Mouse (Mus musculus) thymus, adult 2 months (tissue): ENCODE results near the gene Mlana. TPM values are rescaled to one million over a fixed set of nuclear protein-coding genes. Genes with fewer than 3 reads are reported as not detected.

Experiments
- DNase-seq: peaks from one replicate; pipeline ENCODE4 v3.0.0; 2021
- H3K27ac ChIP-seq: fragments of 200-500 bp; 2 replicates; pipeline ENCODE4 v1.5.1; 2012; ENCODE audit warnings: low read length, control low read depth; ENCODE audit not compliant: control insufficient read depth, insufficient read depth
- H3K27me3 ChIP-seq: fragments of 200-500 bp; 2 replicates; pipeline ENCODE4 v1.6.1; 2012; ENCODE audit warnings: mild to moderate bottlenecking, low read length, moderate library complexity, mixed read lengths; ENCODE audit not compliant: control insufficient read depth, insufficient read depth
- H3K36me3 ChIP-seq: fragments of 200-500 bp; 2 replicates; pipeline ENCODE4 v1.6.1; 2012; ENCODE audit warnings: mild to moderate bottlenecking, low read length, moderate library complexity; ENCODE audit not compliant: control insufficient read depth, insufficient read depth
- H3K4me1 ChIP-seq: fragments of 200-500 bp; replicated peaks from 2 replicates; pipeline ENCODE4 v1.6.1; 2012; ENCODE audit warnings: low read length; ENCODE audit not compliant: control insufficient read depth, insufficient read depth
- H3K4me3 ChIP-seq: fragments of 200-500 bp; 2 replicates; pipeline ENCODE4 v1.5.1; 2012; ENCODE audit warnings: mild to moderate bottlenecking, low read length, control low read depth, moderate library complexity; ENCODE audit not compliant: control insufficient read depth, insufficient read depth
- CTCF ChIP-seq: fragments of 200-500 bp; IDR thresholded peaks from 2 replicates; pipeline ENCODE4 v1.5.1; 2012; ENCODE audit warnings: mild to moderate bottlenecking, control low read depth, low read length, moderate library complexity, borderline replicate concordance; ENCODE audit not compliant: control insufficient read depth, poor library complexity, insufficient read depth; ENCODE audit errors: extremely low read depth
- POLR2A ChIP-seq: fragments of 200-500 bp; IDR thresholded peaks from 2 replicates; pipeline ENCODE4 v1.6.1; 2012; ENCODE audit warnings: mild to moderate bottlenecking, low read length, control low read depth, moderate library complexity; ENCODE audit not compliant: control insufficient read depth, poor library complexity, insufficient read depth; ENCODE audit errors: extremely low read depth
- WGBS: fragments of 180-500 bp; shearing (Covaris S2); methylation state at CpG from one replicate; pipeline ENCODE4 v1.1.7; 2018; 5-methylcytosine and 5-hydroxymethylcytosine counted together
- polyA plus RNA-seq: library from polyadenylated mRNA; depleted of rRNA; stranded (reverse); fragments of >200 nt; gene quantifications from 2 replicates; pipeline ENCODE4 v1.2.3, GENCODE M21; 2012

Mlana gene
- polyA plus RNA-seq, 1 experiment, result 0.27 TPM

DNA sequence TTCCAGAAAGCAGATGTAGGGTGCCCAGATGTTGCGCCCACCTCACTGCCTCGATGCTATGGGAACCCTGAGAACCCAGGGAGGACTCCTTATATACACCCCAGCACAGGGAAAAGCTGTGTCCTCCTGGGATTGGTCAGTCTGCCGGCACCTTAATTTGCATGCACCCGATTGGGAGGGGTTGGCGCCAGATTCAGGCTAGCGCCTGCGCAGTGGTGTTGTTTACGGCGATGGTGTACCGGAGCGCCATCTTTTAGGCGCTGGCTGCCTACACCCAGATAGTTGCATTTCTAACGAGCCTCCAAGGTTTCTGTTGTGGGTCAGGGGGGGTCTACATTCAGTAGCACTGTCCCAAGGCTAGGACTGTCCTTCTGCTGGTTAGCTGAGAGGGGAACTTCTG is 25.0 kb upstream of the Mlana start:
- Histone ChIP-seq H3K36me3 (no peaks in the 10 kb centered on the region), H3K4me3 (no peak overlapping the region), H3K27ac (no peak overlapping the region), H3K4me1 (no peaks in the 10 kb centered on the region), H3K27me3 (no peaks in the 10 kb centered on the region)
- WGBS, result 94% methylated on average over 13 of the region's 13 CpGs
- TF ChIP-seq POLR2A (no peak), CTCF (no peak)
- DNase-seq, result no peak

DNA sequence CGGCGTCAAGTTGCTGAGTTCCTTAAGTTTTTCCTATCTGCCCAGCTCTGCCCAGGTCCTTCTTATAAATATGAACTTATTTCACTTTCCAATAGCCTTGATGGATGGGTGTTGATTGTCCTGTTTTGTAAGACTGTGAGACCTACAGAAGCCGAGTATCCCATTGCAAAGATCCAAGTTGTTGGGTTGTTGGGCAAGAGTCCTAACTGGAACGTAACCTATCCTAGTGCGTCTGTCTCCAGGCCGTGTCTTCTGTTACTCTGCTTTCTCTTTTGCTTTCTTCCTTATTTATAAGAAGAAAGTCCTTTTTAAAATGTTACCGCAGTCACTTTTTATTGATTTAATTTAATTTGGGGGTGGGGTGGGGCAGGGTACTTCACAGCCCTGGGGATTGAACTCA is 22.7 kb upstream of the Mlana start:
- H3K4me1 ChIP-seq, result no peaks in the 10 kb centered on the region
- no peak for TF ChIP-seq CTCF
- TF ChIP-seq POLR2A, result no peak
- no peak overlapping the region; the same call in 1 of the 2 replicates for H3K27ac ChIP-seq
- H3K27me3 ChIP-seq, result no peaks in the 10 kb centered on the region
- WGBS, result 89% methylated on average over 7 of the region's 7 CpGs
- DNase-seq, result no peak
- H3K36me3 ChIP-seq, result no peaks in the 10 kb centered on the region
- no peak overlapping the region for H3K4me3 ChIP-seq

DNA sequence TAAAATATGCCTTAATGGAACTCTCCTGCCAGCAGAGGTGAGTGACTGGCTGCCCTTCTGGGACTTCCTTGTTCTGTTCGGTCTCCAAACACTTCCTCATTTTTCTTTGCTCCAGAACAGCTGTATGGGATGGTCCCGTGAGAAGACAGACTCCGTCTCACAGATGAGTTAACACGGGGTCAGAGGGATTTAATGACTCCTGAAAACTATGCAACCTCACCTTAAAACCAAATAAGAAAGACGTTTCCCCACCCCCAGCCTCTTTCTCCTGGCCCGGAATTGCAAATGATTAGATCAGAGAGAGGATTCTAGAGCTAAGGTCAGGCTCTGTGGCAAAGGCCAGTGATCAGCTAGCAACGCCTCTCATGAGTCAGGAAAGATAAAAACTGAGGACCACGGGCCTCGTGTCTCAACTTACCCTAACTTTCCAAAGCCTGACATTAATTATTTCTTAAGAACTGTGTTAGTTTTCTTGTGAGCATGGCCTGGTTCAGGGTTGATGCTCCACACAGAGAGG is 22.0 kb upstream of the Mlana start:
- no peak for DNase-seq
- H3K4me1 ChIP-seq, result no peaks in the 10 kb centered on the region
- no peak for TF ChIP-seq CTCF
- no peak for TF ChIP-seq POLR2A
- H3K27me3 ChIP-seq, result no peaks in the 10 kb centered on the region
- H3K36me3 ChIP-seq, result no peaks in the 10 kb centered on the region
- WGBS, result 49% methylated on average over 9 of the region's 9 CpGs
- no peak overlapping the region; the same call in 1 of the 2 replicates for H3K27ac ChIP-seq
- H3K4me3 ChIP-seq, result no peak overlapping the region

DNA sequence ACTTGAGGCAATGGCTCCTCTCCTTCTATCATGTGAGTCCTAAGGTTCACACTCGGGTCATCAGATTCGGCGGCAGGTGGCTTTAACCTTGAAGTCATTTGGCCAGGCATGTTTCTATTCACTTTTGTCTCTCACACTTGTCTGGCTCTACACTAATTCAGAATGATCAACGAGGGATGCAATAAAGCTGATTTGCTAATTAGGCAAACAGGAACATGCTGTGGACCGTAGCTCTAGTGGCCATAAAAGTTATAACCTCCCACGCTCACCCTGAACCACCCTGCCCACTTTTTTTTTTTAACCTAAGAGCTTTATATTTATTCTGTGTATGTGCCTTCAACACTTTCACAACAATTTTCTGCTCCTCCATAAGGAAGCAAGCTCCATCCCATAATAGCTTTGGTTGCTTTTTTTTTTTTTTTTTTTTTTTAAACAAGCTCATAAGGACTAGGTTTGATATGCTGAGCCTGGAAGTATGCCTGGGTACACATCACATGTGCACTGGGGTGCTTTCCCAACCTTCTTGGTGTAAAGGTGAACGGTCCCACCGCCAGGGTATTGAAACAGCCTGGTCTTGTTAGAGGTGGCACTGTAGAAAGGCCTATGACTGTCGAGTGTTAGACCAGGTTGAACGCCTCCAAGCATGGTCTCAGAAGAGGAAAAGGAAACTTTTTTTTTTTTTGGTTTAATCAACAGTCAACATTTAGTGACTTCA is 21.0 kb upstream of the Mlana start:
- WGBS, result 94% methylated on average over 10 of the region's 10 CpGs
- no peak for DNase-seq
- no peak overlapping the region for H3K27ac ChIP-seq
- no peaks in the 10 kb centered on the region for H3K36me3 ChIP-seq
- no peaks in the 10 kb centered on the region for H3K4me1 ChIP-seq
- H3K4me3 ChIP-seq, result no peak overlapping the region
- H3K27me3 ChIP-seq, result no peaks in the 10 kb centered on the region
- no peak for TF ChIP-seq CTCF
- TF ChIP-seq POLR2A, result no peak

DNA sequence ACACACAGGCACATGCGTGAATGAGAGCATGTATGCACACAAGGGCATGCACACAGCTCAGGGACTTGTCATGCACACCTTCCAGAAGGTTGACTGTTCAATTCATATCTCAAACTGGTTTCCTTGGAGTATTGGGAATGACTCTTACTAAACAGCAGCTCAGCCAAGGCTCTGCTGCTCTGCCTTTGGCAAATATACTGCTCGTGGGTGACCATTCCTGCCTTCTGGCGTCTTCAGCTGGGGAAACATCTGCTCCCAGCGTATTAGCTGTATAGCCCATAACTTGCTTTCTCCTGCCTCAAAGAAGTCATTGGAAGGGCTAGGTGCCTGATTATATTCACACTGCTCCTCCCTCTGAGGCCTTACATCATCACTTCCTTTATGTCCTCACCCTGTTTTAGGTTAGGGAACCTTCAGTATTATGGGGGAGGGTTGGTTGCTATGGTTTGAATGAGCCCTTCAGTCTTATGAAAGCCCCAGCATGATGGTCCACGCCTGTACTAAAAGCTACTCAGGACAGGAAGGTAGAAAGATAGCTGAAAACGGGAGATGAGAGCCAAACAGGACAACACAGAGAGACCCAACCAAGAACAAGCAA is 19.3 kb upstream of the Mlana start:
- no peak for TF ChIP-seq POLR2A
- no peak for DNase-seq
- Histone ChIP-seq H3K27ac (no peak overlapping the region), H3K36me3 (no peaks in the 10 kb centered on the region), H3K27me3 (no peaks in the 10 kb centered on the region), H3K4me3 (no peak overlapping the region), H3K4me1 (no peaks in the 10 kb centered on the region)
- 93% methylated on average over 6 of the region's 6 CpGs for WGBS

DNA sequence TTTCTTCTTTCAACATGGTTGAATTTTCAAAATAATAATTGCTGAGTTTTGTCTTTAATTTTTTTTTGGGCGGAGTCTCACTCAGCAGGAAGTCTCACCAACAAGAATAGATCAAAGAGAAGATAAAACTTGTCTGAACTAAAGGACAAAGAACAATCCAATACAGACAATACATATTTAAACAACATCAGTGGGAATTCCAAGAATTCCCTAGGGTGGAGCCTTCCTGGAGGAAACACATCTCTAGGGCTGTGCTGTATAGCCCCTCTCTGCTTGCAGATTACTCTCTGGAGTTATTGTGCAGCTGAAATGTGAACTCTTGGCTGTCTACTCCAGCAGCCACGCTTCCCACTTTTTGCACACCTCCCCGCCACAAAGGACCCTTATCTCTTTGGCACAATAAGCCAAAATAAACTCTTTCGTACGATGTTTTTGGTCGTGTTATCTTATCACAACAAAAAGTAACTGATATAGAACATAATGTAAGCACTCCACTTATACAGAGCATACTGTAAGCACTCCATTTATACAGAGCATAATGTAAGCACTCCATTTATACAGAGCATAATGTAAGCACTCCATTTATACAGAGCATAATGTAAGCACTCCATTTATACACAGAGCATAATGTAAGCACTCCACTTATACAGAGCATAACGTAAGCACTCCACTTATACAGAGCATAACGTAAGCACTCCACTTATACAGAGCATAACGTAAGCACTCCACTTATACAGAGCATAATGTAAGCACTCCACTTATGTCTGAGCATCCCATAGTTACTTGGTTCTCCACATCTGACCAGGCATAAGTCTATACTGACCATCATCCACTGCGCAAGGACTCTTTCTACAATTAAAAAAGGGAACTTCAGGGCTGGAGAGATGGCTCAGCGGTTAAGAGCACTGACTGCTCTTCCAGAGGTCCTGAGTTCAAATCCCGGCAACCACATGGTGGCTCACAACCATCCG is 17.2 kb upstream of the Mlana start:
- Histone ChIP-seq H3K36me3 (no peaks in the 10 kb centered on the region), H3K4me3 (no peak overlapping the region), H3K27ac (no peak overlapping the region), H3K4me1 (no peaks in the 10 kb centered on the region), H3K27me3 (no peaks in the 10 kb centered on the region)
- 94% methylated on average over 13 of the region's 13 CpGs for WGBS
- DNase-seq, result no peak
- TF ChIP-seq CTCF (no peak), POLR2A (no peak)
